Mouse (Mus musculus): ENCODE measurements around the gene Rcor2.

DNA sequence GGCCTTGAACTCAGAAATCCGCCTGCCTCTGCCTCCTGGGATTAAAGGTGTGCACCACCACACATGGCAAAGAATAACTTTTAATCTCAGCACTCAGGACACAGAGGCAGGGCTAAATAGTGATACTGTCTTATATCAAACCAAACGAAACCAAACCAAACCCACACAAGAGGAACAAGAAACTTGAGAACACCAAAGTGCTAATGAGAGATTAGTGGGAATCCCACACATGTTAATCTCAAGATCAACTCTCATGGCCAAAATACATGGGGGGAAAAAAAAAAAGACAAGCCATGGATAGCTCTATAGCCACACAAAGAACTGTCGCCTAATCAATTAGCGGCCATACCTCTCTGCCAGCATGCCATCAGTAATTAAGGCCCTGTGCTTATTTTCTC lies 48.5 kb downstream of the Rcor2 start:
- TF ChIP-seq GATA1 (IDR thresholded peaks at IDR 0.05; ENCODE audit: borderline replicate concordance, low read length) (no peak), FLI1 (IDR thresholded peaks at IDR 0.05; ENCODE audit: low read length) (no peak)
